In genomic region chr8:70604558-70604957, GRCm38 (mm10) we compare ENCODE assay signal across 18 mouse cellular contexts. TPM values are rescaled to one million over a fixed set of nuclear protein-coding genes. Genes with fewer than 3 reads are reported as not detected.
DNase-seq lines count a peak whose midpoint lies in the region; ATAC-seq and TF ChIP-seq lines count a peak whose summit lies in the region.
"Had no signal": no experiment of that assay in that cellular context is flagged by ENCODE, and none has a peak within 500 bp of the region (broad histone marks: within the 10 kb centered on the region; RNA-seq: fewer than 3 reads in every experiment).

No protein-coding gene starts in this region.

- DNase-seq in forebrain, embryonic 11.5 days (ENCODE audit: low spot score): no peak
- no peak for DNase-seq in kidney, postnatal 36 days
- no peak for DNase-seq in stomach, postnatal 0 days (ENCODE audit: low spot score)
- no peak for DNase-seq in spleen, postnatal 36 days (ENCODE audit: low spot score in 2 of 2)
- DNase-seq: adrenal gland, postnatal 36 days; cerebellum, postnatal 25 days; gastrocnemius, postnatal 25 days; heart, postnatal 10 days; kidney, adult 2 months; thymus, adult 2 months had no signal

- H3K4me1 ChIP-seq in forebrain, embryonic 11.5 days (replicated peaks; ENCODE audit: control insufficient read depth, insufficient read depth, low read length): peaks cover 27% of the 10 kb centered on the region
- peaks cover 47% of the 10 kb centered on the region for H3K4me1 ChIP-seq in forebrain, embryonic 15.5 days
- peaks cover 77% of the 10 kb centered on the region for H3K4me1 ChIP-seq in kidney, embryonic 15.5 days
- H3K4me1 ChIP-seq in stomach, embryonic 16.5 days (ENCODE audit: control insufficient read depth, insufficient read depth, low read length): peaks cover 38% of the 10 kb centered on the region
- H3K4me1 ChIP-seq in stomach, postnatal 0 days (replicated peaks; ENCODE audit: control insufficient read depth, insufficient read depth): peaks cover 3% of the 10 kb centered on the region

- H3K27me3 ChIP-seq in forebrain, embryonic 11.5 days (ENCODE audit: control insufficient read depth, insufficient read depth, low read length): peaks cover 4% of the 10 kb centered on the region; the same call in 1 of the 2 replicates
- H3K27me3 ChIP-seq in forebrain, embryonic 15.5 days: peaks cover 4% of the 10 kb centered on the region; the same call in 1 of the 2 replicates
- H3K27me3 ChIP-seq in kidney, embryonic 15.5 days: no peaks in the 10 kb centered on the region
- no peaks in the 10 kb centered on the region for H3K27me3 ChIP-seq in stomach, embryonic 16.5 days (ENCODE audit: control insufficient read depth, insufficient read depth, low read length)
- no peaks in the 10 kb centered on the region for H3K27me3 ChIP-seq in stomach, postnatal 0 days (ENCODE audit: control insufficient read depth, insufficient read depth, low read length)
- H3K27me3 ChIP-seq: Patski had no signal

- TF ChIP-seq EP300 in stomach, postnatal 0 days (optimal IDR thresholded peaks at IDR 0.05): no peak

- H3K9me3 ChIP-seq in forebrain, embryonic 11.5 days (ENCODE audit: control insufficient read depth, low read length): no peaks in the 10 kb centered on the region; the same call in 1 of the 2 replicates
- H3K9me3 ChIP-seq in forebrain, embryonic 15.5 days: no peaks in the 10 kb centered on the region
- H3K9me3 ChIP-seq in kidney, embryonic 15.5 days (replicated peaks): no peaks in the 10 kb centered on the region
- 0 out of 2 replicates have a peak, but pooled peaks cover 4% of the 10 kb centered on the region for H3K9me3 ChIP-seq in stomach, embryonic 16.5 days (replicated peaks; ENCODE audit: control insufficient read depth, low read length)
- no peaks in the 10 kb centered on the region for H3K9me3 ChIP-seq in stomach, postnatal 0 days (ENCODE audit: control insufficient read depth, low read length)

- H3K9ac ChIP-seq in forebrain, embryonic 11.5 days (ENCODE audit: low read length): peak overlapping the region; percentile 12; the same call in 1 of the 2 replicates
- H3K9ac ChIP-seq in forebrain, embryonic 15.5 days (replicated peaks): no peak overlapping the region
- H3K9ac ChIP-seq in kidney, embryonic 15.5 days: 0 out of 2 replicates have a peak overlapping the region, but pooled peaks have one; percentile 12
- H3K9ac ChIP-seq in stomach, embryonic 16.5 days (ENCODE audit: low read length): 0 out of 2 replicates have a peak overlapping the region, but pooled peaks have one; percentile 21
- no peak overlapping the region for H3K9ac ChIP-seq in stomach, postnatal 0 days (ENCODE audit: low read length)
- H3K9ac ChIP-seq: liver, embryonic 14.5 days had no signal

- ATAC-seq in forebrain, embryonic 11.5 days (replicated peaks; ENCODE audit: low FRiP score): no peak
- no peak for ATAC-seq in forebrain, embryonic 15.5 days (replicated peaks)
- ATAC-seq in kidney, embryonic 15.5 days (replicated peaks; ENCODE audit: low FRiP score): no peak
- ATAC-seq in stomach, embryonic 16.5 days (ENCODE audit: insufficient read depth, low FRiP score): no peak
- no peak for ATAC-seq in stomach, postnatal 0 days (ENCODE audit: low FRiP score, low TSS enrichment)
- ATAC-seq: activated CD4-positive, CD25-positive, alpha-beta regulatory T cell, adult 4 months; Patski had no signal

- H3K4me3 ChIP-seq in forebrain, embryonic 11.5 days (ENCODE audit: low read depth, low read length): no peak overlapping the region
- no peak overlapping the region for H3K4me3 ChIP-seq in forebrain, embryonic 15.5 days
- H3K4me3 ChIP-seq in kidney, embryonic 15.5 days (replicated peaks): no peak overlapping the region
- H3K4me3 ChIP-seq in stomach, embryonic 16.5 days (replicated peaks; ENCODE audit: low read length): no peak overlapping the region
- H3K4me3 ChIP-seq in stomach, postnatal 0 days (ENCODE audit: low read depth, low read length): no peak overlapping the region
- H3K4me3 ChIP-seq: erythroblast, embryonic 14.5 days had no signal

- no peak for TF ChIP-seq CTCF in stomach, postnatal 0 days (IDR thresholded peaks at IDR 0.05; ENCODE audit: low read depth)

- H3K27ac ChIP-seq in forebrain, embryonic 11.5 days (ENCODE audit: low read depth, low read length): no peak overlapping the region
- no peak overlapping the region for H3K27ac ChIP-seq in forebrain, embryonic 15.5 days (replicated peaks)
- H3K27ac ChIP-seq in kidney, embryonic 15.5 days: peak overlapping the region; percentile 48; the same call in 1 of the 2 replicates
- H3K27ac ChIP-seq in stomach, embryonic 16.5 days (ENCODE audit: low read length): no peak overlapping the region
- no peak overlapping the region for H3K27ac ChIP-seq in stomach, postnatal 0 days (replicated peaks)
- H3K27ac ChIP-seq: liver, embryonic 14.5 days had no signal

- H3K36me3 ChIP-seq in forebrain, embryonic 11.5 days (ENCODE audit: control insufficient read depth, insufficient read depth, low read length): no peaks in the 10 kb centered on the region
- no peaks in the 10 kb centered on the region for H3K36me3 ChIP-seq in forebrain, embryonic 15.5 days
- H3K36me3 ChIP-seq in kidney, embryonic 15.5 days: peaks cover 20% of the 10 kb centered on the region
- H3K36me3 ChIP-seq in stomach, embryonic 16.5 days (ENCODE audit: control insufficient read depth, insufficient read depth, low read length): peaks cover 9% of the 10 kb centered on the region
- no peaks in the 10 kb centered on the region for H3K36me3 ChIP-seq in stomach, postnatal 0 days (ENCODE audit: control insufficient read depth, insufficient read depth, low read length)

- 89% methylated on average over 7 of the region's 7 CpGs for WGBS in forebrain, embryonic 11.5 days
- WGBS in forebrain, embryonic 15.5 days: 82% methylated on average over 7 of the region's 7 CpGs
- WGBS in kidney, embryonic 15.5 days: 71% methylated on average over 7 of the region's 7 CpGs
- 86% methylated on average over 7 of the region's 7 CpGs for WGBS in stomach, embryonic 16.5 days
- WGBS in stomach, postnatal 0 days: 84% methylated on average over 7 of the region's 7 CpGs

- no peak overlapping the region for H3K4me2 ChIP-seq in forebrain, embryonic 11.5 days (ENCODE audit: low read depth, low read length, severe bottlenecking)
- no peak overlapping the region for H3K4me2 ChIP-seq in forebrain, embryonic 15.5 days (replicated peaks)
- H3K4me2 ChIP-seq in kidney, embryonic 15.5 days: 0 out of 2 replicates have a peak overlapping the region, but pooled peaks have one; percentile 13
- H3K4me2 ChIP-seq in stomach, embryonic 16.5 days (ENCODE audit: low read depth, low read length): no peak overlapping the region
- H3K4me2 ChIP-seq in stomach, postnatal 0 days (replicated peaks; ENCODE audit: low read depth): no peak overlapping the region

RNA-seq across cellular contexts. Expression of gene Ssbp4, which starts 4.1 kb away (rescaled TPM):
- polyA plus RNA-seq in forebrain, embryonic 11.5 days (2014; fragmentation: Nextera tagmentation; extraction: Ambion mirVana): 113 and 127 TPM in 2 replicates
- 114 TPM in 2 replicates for polyA plus RNA-seq in forebrain, embryonic 15.5 days (2015; fragmentation: Nextera tagmentation; extraction: Ambion mirVana)
- 135 and 145 TPM in 2 replicates for polyA plus RNA-seq in kidney, embryonic 15.5 days (2015; fragmentation: Nextera tagmentation; extraction: Ambion mirVana)
- polyA plus RNA-seq in stomach, embryonic 16.5 days (2015; fragmentation: Nextera tagmentation; extraction: Ambion mirVana): 65.2 and 68.3 TPM in 2 replicates
- 66.7 and 83.8 TPM in 2 replicates for polyA plus RNA-seq in stomach, postnatal 0 days (2015; fragmentation: Nextera tagmentation; extraction: Ambion mirVana)

RNA-seq across cellular contexts. Expression of gene Isyna1, which starts 10.4 kb away (rescaled TPM):
- 98.1 and 109 TPM in 2 replicates for polyA plus RNA-seq in forebrain, embryonic 11.5 days (2014; fragmentation: Nextera tagmentation; extraction: Ambion mirVana)
- 116 TPM in 2 replicates for polyA plus RNA-seq in forebrain, embryonic 15.5 days (2015; fragmentation: Nextera tagmentation; extraction: Ambion mirVana)
- polyA plus RNA-seq in kidney, embryonic 15.5 days (2015; fragmentation: Nextera tagmentation; extraction: Ambion mirVana): 180 and 198 TPM in 2 replicates
- polyA plus RNA-seq in stomach, embryonic 16.5 days (2015; fragmentation: Nextera tagmentation; extraction: Ambion mirVana): 104 and 111 TPM in 2 replicates
- 37.4 and 39.3 TPM in 2 replicates for polyA plus RNA-seq in stomach, postnatal 0 days (2015; fragmentation: Nextera tagmentation; extraction: Ambion mirVana)

RNA-seq across cellular contexts. Expression of gene Lrrc25, which starts 11.4 kb away (rescaled TPM):
- 1.2 and 1.4 TPM in 2 replicates for polyA plus RNA-seq in forebrain, embryonic 11.5 days (2014; fragmentation: Nextera tagmentation; extraction: Ambion mirVana)
- polyA plus RNA-seq in forebrain, embryonic 15.5 days (2015; fragmentation: Nextera tagmentation; extraction: Ambion mirVana): 0.74 and 1.3 TPM in 2 replicates
- 2.5 TPM in 2 replicates for polyA plus RNA-seq in kidney, embryonic 15.5 days (2015; fragmentation: Nextera tagmentation; extraction: Ambion mirVana)
- 2.9 and 3.0 TPM in 2 replicates for polyA plus RNA-seq in stomach, embryonic 16.5 days (2015; fragmentation: Nextera tagmentation; extraction: Ambion mirVana)
- polyA plus RNA-seq in stomach, postnatal 0 days (2015; fragmentation: Nextera tagmentation; extraction: Ambion mirVana): 2.3 and 2.7 TPM in 2 replicates
- polyA plus RNA-seq: C2C12 had no signal

RNA-seq across cellular contexts. Expression of gene Gdf15, which starts 27.7 kb away (rescaled TPM):
- polyA plus RNA-seq in forebrain, embryonic 11.5 days (2014; fragmentation: Nextera tagmentation; extraction: Ambion mirVana): not detected in 2 replicates
- not detected in 2 replicates for polyA plus RNA-seq in forebrain, embryonic 15.5 days (2015; fragmentation: Nextera tagmentation; extraction: Ambion mirVana)
- polyA plus RNA-seq in kidney, embryonic 15.5 days (2015; fragmentation: Nextera tagmentation; extraction: Ambion mirVana): 0.46 and 0.77 TPM in 2 replicates
- 0.57 and 0.60 TPM in 2 replicates for polyA plus RNA-seq in stomach, embryonic 16.5 days (2015; fragmentation: Nextera tagmentation; extraction: Ambion mirVana)
- 0.30 and 0.33 TPM in 2 replicates for polyA plus RNA-seq in stomach, postnatal 0 days (2015; fragmentation: Nextera tagmentation; extraction: Ambion mirVana)
- polyA plus RNA-seq: activated CD4-positive, CD25-positive, alpha-beta regulatory T cell, adult 4 months; erythroblast, embryonic 14.5 days had no signal

RNA-seq across cellular contexts. Expression of gene Pgpep1, which starts 55.6 kb away (rescaled TPM):
- polyA plus RNA-seq in forebrain, embryonic 11.5 days (2014; fragmentation: Nextera tagmentation; extraction: Ambion mirVana): 70.9 and 73.8 TPM in 2 replicates
- polyA plus RNA-seq in forebrain, embryonic 15.5 days (2015; fragmentation: Nextera tagmentation; extraction: Ambion mirVana): 63.6 and 70.2 TPM in 2 replicates
- 65.5 and 75.3 TPM in 2 replicates for polyA plus RNA-seq in kidney, embryonic 15.5 days (2015; fragmentation: Nextera tagmentation; extraction: Ambion mirVana)
- 47.4 and 57.5 TPM in 2 replicates for polyA plus RNA-seq in stomach, embryonic 16.5 days (2015; fragmentation: Nextera tagmentation; extraction: Ambion mirVana)
- polyA plus RNA-seq in stomach, postnatal 0 days (2015; fragmentation: Nextera tagmentation; extraction: Ambion mirVana): 23.3 and 25.2 TPM in 2 replicates

Comparison
In these comparisons a context has a peak if more than half of its experiments do, and no peak if none do; other contexts are left out.
1. H3K9ac ChIP-seq: peak in forebrain, embryonic 11.5 days (single experiment), kidney, embryonic 15.5 days (single experiment) and stomach, embryonic 16.5 days (single experiment); none in forebrain, embryonic 15.5 days (single experiment) and stomach, postnatal 0 days (single experiment).